Mouse (Mus musculus): ENCODE data around the gene Lrrc75b.

DNA sequence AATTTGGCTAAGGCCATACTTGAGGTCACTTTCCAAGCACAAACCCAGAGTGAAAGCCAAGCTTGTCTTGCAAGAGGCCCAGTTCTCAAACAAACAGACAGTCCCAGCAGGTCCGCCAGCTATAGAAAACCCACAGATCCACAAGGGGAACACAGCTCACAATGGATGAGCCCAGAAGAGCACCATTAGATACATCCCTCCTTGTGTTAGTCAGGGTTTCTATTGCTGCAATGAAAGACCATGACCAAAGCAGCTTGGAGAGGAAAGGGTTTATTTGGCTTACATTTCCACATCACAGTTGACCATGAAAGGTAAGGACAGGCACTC is 26.4 kb upstream of the Lrrc75b start:
- TF ChIP-seq EP300 (optimal IDR thresholded peaks at IDR 0.05) (no peak), CTCF (IDR thresholded peaks at IDR 0.05; ENCODE audit: low read depth) (no peak)
